Mouse (Mus musculus): ENCODE results near the gene Scarb1.

The Scarb1 gene

DNA sequence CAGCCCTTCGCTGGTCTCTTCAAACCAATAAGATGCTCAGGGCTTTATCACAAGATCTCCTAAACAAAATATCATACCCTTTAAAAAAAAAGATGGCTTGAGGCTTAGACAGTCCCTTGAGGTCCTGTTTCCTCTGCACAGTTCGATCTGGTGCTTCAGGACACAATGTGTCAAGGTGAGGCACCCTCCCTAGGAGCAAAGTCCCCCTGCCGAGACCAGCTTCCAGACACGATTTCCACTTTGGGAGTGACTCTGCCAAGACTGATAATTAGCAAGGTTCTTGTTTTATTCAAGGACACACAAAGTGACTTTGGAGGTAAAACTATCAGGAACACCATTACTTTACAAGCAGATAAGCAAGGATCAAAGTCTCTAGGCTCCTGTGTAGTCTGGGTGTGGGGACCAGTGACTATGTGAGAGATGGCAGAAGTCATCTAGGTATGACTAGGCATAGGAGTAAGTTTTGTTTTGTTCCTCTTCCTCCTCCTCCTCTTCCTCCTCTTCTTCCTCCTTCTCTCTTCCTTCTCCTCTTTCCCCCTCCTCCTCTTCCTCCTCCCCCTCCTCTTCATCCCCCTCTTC, 24.0 kb upstream of the Scarb1 start:
- DNase-seq (ENCODE audit: low spot score) = no peak

GRCm38 (mm10) chr5:125363894-125364293, 23.0 kb upstream of the Scarb1 start:
- no peak for DNase-seq (ENCODE audit: low spot score)

DNA sequence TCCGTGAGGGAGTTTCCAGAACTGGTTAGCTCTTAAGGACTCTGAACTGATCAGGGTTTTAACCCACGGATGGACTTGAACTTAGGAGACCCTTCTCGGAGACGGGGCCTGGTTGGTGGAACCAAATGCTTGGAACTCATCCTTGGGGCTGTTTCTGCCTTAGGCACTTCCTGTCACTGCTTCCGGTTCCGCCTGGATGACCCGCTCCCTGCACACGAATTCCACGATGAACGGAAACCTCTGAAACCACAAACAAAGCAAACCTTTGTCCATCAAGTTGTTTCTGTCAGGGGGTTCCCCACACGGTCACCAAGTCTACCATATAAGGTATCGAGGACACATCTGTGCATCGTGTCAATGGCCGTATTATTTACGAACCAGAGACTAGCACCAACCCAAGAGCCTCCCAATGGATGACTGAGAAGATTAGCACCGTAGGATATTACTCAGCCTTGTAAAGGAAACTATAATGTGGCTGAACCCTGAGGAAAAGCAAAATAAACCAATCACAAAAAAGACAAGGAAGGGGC, 20.2 kb upstream of the Scarb1 start:
- no peak for DNase-seq (ENCODE audit: low spot score)

DNA sequence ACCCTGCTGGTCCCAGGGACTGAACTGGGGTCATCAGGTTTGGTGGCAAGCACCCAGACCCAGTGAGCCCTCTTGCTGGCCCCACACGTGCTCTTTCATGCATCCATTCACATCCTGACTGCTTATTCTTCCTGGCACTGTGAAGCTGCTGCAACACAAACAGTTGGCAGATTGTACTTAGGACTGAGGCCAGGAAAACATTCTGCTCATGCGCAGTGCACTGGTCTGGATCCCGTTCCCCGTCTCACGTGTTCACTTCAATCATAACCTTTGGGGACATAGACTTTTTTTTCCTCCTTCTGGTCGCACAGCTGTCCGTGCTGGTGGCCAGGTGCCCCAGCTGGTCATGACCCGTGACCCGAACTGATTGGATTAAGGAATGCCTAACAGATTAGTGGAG, 19.7 kb upstream of the Scarb1 start:
- no peak for DNase-seq (ENCODE audit: low spot score)

DNA sequence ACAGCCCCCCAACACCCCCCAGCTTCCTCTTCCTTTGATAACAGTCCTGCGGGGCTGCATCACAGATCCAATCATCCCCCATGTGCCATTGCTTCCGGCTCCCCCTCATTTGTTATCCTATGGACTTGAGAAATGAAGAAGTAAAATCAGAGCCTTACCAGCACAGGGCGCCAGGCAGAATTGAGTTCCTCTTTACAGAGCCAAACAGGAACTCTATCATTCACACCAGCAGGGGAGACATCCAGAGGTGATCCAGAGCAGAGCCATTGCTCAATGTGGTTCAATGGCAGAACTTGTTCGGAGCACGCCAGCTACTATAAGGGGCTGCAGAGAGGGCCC, 17.3 kb upstream of the Scarb1 start:
- no peak for DNase-seq (ENCODE audit: low spot score)

DNA sequence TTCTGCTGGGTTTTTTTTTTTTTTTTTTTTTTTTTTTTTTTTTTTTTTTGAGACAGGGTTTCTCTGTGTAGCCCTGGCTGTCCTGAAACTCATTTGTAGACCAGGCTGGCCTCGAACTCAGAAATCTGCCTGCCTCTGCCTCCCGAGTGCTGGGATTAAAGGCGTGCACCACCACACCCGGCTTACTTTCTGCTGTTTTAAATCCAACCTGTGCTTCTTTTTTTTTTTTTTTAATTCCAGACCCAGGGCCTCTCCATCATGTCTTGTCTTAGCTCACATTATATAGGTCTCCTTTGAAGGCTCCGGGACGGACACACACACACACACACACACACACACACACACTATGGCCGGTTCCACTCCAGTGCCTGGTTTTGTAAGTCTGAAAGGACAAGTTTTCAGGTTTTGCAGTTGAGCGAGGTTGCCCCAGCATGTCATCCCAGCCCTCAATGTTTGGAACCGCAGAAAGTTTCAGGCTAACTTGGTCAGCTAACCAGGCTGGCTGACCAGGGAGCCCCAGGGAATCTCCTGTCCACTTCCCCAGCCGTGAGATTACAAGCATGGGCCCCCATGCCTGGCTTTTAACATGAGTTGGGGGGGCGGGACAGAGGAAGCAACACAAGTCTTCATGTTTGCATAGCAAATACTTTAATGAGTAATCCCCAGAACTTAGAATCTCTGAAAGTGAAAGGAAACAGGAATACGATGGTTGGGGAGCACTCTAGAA, 16.8 kb upstream of the Scarb1 start:
- no peak for DNase-seq (ENCODE audit: low spot score)

GRCm38 (mm10) chr5:125355650-125356049, 14.8 kb upstream of the Scarb1 start:
- no peak for DNase-seq (ENCODE audit: low spot score)

GRCm38 (mm10) chr5:125354885-125355492, 14.1 kb upstream of the Scarb1 start:
- DNase-seq (ENCODE audit: low spot score) = no peak

DNA sequence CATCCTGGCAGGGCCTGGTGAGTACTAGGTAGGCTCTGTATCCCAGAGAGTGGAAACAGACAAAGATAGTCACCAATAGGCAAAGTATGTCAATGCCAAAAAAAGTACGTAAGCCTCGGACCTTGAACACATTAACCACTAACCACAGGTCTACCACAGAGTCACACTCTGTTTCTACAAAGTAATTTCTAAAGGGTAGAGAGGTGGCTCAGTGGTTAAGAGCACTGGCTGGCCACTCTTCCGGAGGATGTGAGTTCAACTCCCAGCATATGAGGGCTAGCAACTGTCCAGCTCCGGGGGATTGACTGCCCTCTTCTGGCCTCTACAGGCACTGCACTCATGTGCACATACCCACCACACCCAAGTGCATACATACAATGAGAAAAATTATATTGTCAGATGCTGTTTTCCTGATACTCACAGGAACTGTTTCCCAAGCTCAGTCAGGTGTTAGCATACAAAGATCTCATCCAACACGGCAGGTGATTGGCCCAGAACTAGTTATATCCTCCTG, 11.9 kb upstream of the Scarb1 start:
- no peak for DNase-seq (ENCODE audit: low spot score)

DNA sequence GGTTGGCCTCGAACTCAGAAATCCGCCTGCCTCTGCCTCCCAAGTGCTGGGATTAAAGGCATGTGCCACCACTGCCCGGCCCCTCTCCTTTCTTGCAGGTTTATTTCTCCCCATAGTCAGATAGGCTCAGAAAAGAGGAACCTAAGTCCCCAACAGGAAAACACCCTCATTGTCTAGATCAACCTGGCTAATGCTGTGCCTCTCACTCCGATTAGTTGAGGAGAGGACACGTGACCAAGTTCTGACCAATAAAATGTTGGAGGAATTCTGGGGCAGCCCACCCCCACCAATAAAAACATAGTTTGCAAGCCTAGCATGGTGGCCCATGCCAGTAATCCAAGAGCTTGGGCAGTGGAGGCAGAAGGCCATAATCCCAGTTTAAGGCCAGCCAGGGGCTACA, 11.0 kb upstream of the Scarb1 start:
- no peak for DNase-seq (ENCODE audit: low spot score)

GRCm38 (mm10) chr5:125351057-125351456, 10.2 kb upstream of the Scarb1 start:
- DNase-seq (ENCODE audit: low spot score) = no peak

GRCm38 (mm10) chr5:125349391-125349790, 8.5 kb upstream of the Scarb1 start:
- no peak for DNase-seq (ENCODE audit: low spot score)

DNA sequence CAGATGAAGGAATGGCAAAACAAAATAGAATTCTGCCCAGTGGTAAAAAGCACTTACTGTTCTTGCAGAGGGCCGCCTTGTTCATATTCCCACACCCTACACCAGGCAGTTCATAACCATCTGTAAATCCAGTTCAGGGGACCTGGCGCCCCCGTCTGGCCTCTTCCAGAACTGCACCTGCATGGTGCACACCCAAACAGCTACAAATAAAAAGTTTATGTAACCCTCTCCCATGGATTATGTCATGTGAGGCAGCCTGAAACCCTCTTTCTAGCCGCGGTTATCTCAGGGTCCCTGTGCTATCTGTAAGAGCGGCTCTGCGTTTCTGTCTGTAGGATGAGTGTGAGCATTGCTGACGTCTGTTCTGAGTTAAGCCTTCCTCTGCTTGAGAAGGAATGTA, 7.6 kb upstream of the Scarb1 start:
- no peak for DNase-seq (ENCODE audit: low spot score)

GRCm38 (mm10) chr5:125348067-125348466, 7.2 kb upstream of the Scarb1 start:
- DNase-seq (ENCODE audit: low spot score) = no peak

DNA sequence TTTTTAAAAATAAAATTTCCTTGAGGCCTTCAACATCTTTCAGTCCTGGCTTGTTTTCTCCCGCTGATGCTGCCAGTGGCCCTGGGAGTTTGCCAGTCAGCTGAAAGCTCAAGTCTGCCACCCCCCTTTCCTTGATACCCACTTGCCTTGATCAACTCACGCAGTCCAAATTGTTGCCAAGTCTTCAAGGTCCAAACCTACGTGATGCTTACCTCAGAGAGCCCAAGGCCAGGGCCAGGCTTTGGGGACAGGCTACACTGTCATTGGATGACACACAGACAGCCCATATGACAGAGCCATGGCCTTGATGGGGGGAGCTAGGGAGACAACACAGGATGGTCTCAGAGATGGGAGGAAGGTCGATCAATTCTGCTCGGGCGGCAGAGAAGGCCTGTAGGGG, 3.4 kb upstream of the Scarb1 start:
- no peak for DNase-seq (ENCODE audit: low spot score)

DNA sequence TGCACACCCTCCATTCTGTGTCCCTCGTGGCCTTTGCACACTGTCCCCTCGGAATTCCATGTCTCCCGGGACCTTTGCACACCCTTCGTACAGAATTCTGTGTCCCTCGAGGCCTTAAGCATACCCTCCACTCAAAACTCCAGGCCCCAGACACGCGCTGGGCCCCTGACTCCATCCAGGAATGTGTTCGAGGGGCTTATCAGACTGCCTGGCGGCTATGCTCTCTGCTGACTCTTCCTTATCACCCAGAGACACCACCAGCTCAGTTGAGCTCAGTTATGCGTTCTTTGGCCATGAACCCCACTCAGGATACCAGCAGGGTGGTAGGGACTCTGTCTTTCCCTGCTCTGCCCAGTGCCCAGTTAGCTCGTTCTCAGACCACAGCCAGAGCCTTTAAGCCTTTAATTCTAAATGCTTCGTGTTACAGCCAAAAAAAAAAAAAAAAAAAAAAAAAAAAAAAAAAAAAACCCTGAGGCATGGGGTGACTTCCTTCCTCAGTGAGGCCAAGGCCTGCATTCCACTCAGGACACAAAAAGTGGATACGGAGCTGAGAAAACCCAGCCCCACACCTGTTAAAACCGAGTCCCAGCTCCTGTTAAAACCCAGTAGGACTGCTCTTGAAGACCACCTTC, 681 bp upstream of the Scarb1 start:
- DNase-seq (ENCODE audit: low spot score) = no peak

DNA sequence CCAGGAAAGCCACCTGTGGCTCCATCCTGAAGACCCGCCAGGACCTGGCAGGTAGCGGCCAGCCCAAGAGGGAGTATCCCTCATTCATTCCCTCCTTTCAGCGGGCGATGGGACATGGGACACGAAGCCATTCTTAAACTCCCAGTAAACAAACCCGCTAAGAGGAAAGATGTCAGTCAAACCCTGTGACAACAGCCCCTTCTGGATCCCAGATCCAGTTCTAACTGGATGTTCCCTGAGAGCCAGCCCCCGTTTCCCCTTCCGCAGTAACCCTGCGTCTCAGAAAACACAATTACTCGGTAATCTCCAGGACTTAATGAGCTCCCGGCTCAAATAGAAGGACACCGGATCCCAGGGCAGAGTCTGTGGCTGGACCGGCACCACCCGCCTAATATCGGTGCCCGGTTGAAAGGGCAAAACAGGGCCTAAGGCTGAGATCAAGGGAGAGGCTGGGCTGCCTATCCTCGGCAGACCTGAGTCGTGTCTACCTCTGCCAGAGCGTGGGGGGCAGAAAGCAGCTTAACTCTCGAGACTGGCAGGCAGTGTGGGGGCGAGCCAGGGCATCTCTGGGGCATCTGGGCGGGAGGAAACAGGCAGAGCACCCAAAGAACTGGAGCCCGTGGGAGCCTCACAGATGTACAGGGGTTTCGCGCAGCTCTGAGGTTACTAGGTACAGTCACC, 903 bp downstream of the Scarb1 start:
- peak; percentile 29 for DNase-seq (ENCODE audit: low spot score)

GRCm38 (mm10) chr5:125339108-125339751, 1.7 kb downstream of the Scarb1 start:
- DNase-seq (ENCODE audit: low spot score) = no peak

DNA sequence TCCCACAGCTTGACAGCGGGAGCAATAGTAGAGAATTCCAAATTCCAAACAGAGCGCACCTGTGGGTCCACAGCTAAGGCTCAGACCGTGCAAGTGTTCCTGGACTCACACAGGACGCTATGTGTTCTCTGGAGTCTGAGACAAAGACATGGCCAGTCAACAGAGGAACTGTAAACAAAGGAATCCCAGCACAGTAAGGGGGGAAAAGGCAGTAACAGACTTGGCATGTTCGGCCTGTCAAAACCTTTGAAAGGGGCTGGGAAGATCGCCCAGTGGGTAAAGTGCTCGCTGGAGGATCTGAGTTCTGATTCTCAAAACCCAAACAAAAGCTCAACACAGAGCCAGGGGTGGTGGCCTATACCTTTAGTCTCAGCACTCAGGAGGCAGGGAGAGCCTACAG, 3.4 kb downstream of the Scarb1 start:
- DNase-seq (ENCODE audit: low spot score) = no peak

- DNase-seq (ENCODE audit: low spot score) = no peak
These were observed 3.9 kb downstream of the Scarb1 start for GRCm38 (mm10) chr5:125337012-125337411.

DNA sequence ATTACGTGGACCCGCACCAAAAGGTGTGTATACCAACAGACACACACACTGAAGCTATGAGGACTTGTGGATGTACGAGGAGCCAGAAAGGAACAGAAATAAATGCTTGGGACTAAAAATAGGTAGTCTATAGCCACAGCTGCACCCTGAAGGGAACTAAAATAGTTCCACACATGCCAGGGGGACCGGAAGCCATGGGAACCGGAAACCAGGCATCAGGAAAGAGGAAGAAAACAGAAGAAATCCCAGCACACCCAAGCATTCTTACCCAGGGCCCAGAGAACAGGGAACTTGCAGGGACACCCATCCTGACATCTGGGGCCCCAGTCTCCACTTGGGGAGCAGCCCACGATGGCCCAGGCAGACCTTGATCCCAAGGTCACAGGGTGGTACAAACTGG, 7.9 kb downstream of the Scarb1 start:
- DNase-seq (ENCODE audit: low spot score) = no peak

DNA sequence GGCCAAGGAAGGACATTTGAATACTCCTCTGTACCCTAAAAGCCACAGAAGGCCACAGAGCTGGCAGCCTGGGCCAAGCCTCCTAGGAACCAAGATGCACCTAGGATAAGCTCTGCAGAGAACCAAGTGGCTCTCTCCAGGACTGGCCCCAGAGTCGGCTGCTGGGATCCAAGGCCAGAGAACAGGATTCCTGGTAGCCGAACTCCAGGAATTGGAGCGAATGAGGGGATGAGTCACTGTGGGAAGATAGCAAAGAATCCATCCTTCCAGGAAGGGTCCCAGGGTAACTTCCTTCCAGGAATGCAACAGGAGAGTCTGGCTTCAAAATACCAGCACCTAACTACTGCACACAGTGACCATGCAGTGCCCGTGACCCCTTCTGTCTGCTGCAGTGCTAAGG, 8.6 kb downstream of the Scarb1 start:
- DNase-seq (ENCODE audit: low spot score) = no peak
